Mouse (Mus musculus) kidney, adult 2 months (tissue): ENCODE measurements around the gene Gm20661. TPM values are rescaled to one million over a fixed set of nuclear protein-coding genes. Genes with fewer than 3 reads are reported as not detected.

Experiments used
- DNase-seq: peaks from one replicate; pipeline ENCODE4 v3.0.0; 2021
- H3K27ac ChIP-seq: fragments of 200-500 bp; 2 replicates; pipeline ENCODE4 v1.5.1; 2012; ENCODE audit warnings: low read depth, low read length, control low read depth, inconsistent platforms; ENCODE audit not compliant: insufficient read depth
- H3K27me3 ChIP-seq: fragments of 200-500 bp; replicated peaks from 2 replicates; pipeline ENCODE4 v1.6.1; 2012; ENCODE audit warnings: mild to moderate bottlenecking, moderate library complexity, low read length, inconsistent platforms; ENCODE audit not compliant: control insufficient read depth, insufficient read depth
- H3K36me3 ChIP-seq: fragments of 200-500 bp; 2 replicates; pipeline ENCODE4 v1.6.1; 2012; ENCODE audit warnings: mild to moderate bottlenecking, moderate library complexity, low read length, inconsistent platforms; ENCODE audit not compliant: control insufficient read depth, insufficient read depth
- H3K4me1 ChIP-seq: fragments of 200-500 bp; 2 replicates; pipeline ENCODE4 v1.6.1; 2011; ENCODE audit warnings: low read length; ENCODE audit not compliant: control insufficient read depth, insufficient read depth
- H3K4me3 ChIP-seq: fragments of 200-500 bp; 2 replicates; pipeline ENCODE4 v1.5.1; 2011; ENCODE audit warnings: mild to moderate bottlenecking, low read depth, low read length, control low read depth; ENCODE audit not compliant: insufficient read depth
- CTCF ChIP-seq: fragments of 200-500 bp; conservative IDR thresholded peaks from 2 replicates; pipeline ENCODE4 v1.5.1; 2011; ENCODE audit warnings: low read depth, mild to moderate bottlenecking, control low read depth, low read length, moderate library complexity, mixed read lengths; ENCODE audit not compliant: insufficient read depth, insufficient read length
- POLR2A ChIP-seq: fragments of 200-500 bp; IDR thresholded peaks from one replicate; pipeline ENCODE4 v1.6.1; 2011; ENCODE audit warnings: low read depth, low read length, control low read depth
- WGBS: fragments of 180-500 bp; shearing (Covaris S2); methylation state at CpG from one replicate; pipeline ENCODE4 v1.1.7; 2018; 5-methylcytosine and 5-hydroxymethylcytosine counted together
- polyA plus RNA-seq: library from polyadenylated mRNA; depleted of rRNA; stranded (reverse); fragments of >200 nt; gene quantifications from 2 replicates; pipeline ENCODE4 v1.2.3, GENCODE M21; 2012; rRNA removed

Gene Gm20661
- 0.11 and 0.14 TPM in 2 replicates for polyA plus RNA-seq

- no peak for TF ChIP-seq CTCF
- peak; percentile 5 for TF ChIP-seq POLR2A
- DNase-seq, result peak; percentile 86
- Histone ChIP-seq H3K27ac (peak within 1 kb of the TSS; percentile 98), H3K4me1 (no peaks in the 10 kb centered on the region; the same call in 1 of the 2 replicates), H3K27me3 (no peaks in the 10 kb centered on the region), H3K4me3 (peak within 1 kb of the TSS; percentile 30), H3K36me3 (no peaks in the 10 kb centered on the region)
- 38% methylated on average over 14 of the region's 14 CpGs for WGBS
These were observed at the start of gene Gm20661 for GRCm38 (mm10) chr9:107982681-107983346. Gene Gm20661 (plus strand): TSS chr9:107983058.

GRCm38 (mm10) chr9:107934146-107934545 lies 48.7 kb upstream of the Gm20661 start:
- WGBS, result 73% methylated on average over 11 of the region's 11 CpGs
- Histone ChIP-seq H3K36me3 (no peaks in the 10 kb centered on the region), H3K27me3 (peaks cover 5% of the 10 kb centered on the region; the same call in 1 of the 2 replicates), H3K27ac (no peak overlapping the region), H3K4me3 (no peak overlapping the region), H3K4me1 (no peaks in the 10 kb centered on the region)
- DNase-seq, result no peak
- TF ChIP-seq CTCF (no peak), POLR2A (no peak)

- WGBS, result 47% methylated on average over 2 of the region's 3 CpGs
- Histone ChIP-seq H3K27ac (no peak within 1 kb of the TSS), H3K4me1 (no peaks in the 10 kb centered on the region), H3K4me3 (no peak within 1 kb of the TSS), H3K36me3 (no peaks in the 10 kb centered on the region), H3K27me3 (peaks cover 5% of the 10 kb centered on the region; the same call in 1 of the 2 replicates)
- TF ChIP-seq CTCF (no peak), POLR2A (no peak)
- no peak for DNase-seq
These were observed 47.5 kb upstream of the Gm20661 start, which contains the start of gene Camkv for GRCm38 (mm10) chr9:107935374-107935773. Gene Camkv (plus strand): TSS chr9:107935674.

GRCm38 (mm10) chr9:107935790-107936214 lies 47.1 kb upstream of the Gm20661 start:
- Histone ChIP-seq H3K4me3 (no peak overlapping the region), H3K4me1 (no peaks in the 10 kb centered on the region), H3K27me3 (peaks cover 5% of the 10 kb centered on the region; the same call in 1 of the 2 replicates), H3K36me3 (no peaks in the 10 kb centered on the region), H3K27ac (no peak overlapping the region)
- WGBS, result 2% methylated on average over 40 of the region's 41 CpGs
- no peak for DNase-seq
- TF ChIP-seq CTCF, result no peak
- TF ChIP-seq POLR2A, result no peak

GRCm38 (mm10) chr9:107936215-107936822 lies 46.5 kb upstream of the Gm20661 start:
- H3K36me3 ChIP-seq, result no peaks in the 10 kb centered on the region
- no peaks in the 10 kb centered on the region for H3K4me1 ChIP-seq
- WGBS, result 9% methylated on average over 29 of the region's 29 CpGs
- H3K27ac ChIP-seq, result no peak overlapping the region
- TF ChIP-seq CTCF (no peak), POLR2A (no peak)
- H3K4me3 ChIP-seq, result no peak overlapping the region
- no peak for DNase-seq
- peaks cover 5% of the 10 kb centered on the region; the same call in 1 of the 2 replicates for H3K27me3 ChIP-seq

- WGBS, result 41% methylated on average over 3 of the region's 3 CpGs
- Histone ChIP-seq H3K27ac (no peak overlapping the region), H3K4me3 (no peak overlapping the region), H3K36me3 (no peaks in the 10 kb centered on the region), H3K4me1 (no peaks in the 10 kb centered on the region), H3K27me3 (peaks cover 5% of the 10 kb centered on the region; the same call in 1 of the 2 replicates)
- TF ChIP-seq CTCF (no peak), POLR2A (no peak)
- no peak for DNase-seq
These were observed 46.0 kb upstream of the Gm20661 start for GRCm38 (mm10) chr9:107936831-107937230.
